Mouse (Mus musculus) embryonic fibroblast, embryonic 13.5 days (primary cell): ENCODE data around the gene Ier3.

Experiments used
- CTCF ChIP-seq: IDR thresholded peaks from 2 replicates; pipeline ENCODE4 v1.5.1; 2011; ENCODE audit warnings: mild to moderate bottlenecking, control low read depth, low read length, moderate library complexity, borderline replicate concordance; ENCODE audit not compliant: insufficient read depth
- POLR2A ChIP-seq: IDR thresholded peaks from 2 replicates; pipeline ENCODE4 v1.6.1; 2011; ENCODE audit warnings: low read depth, mild to moderate bottlenecking, control low read depth, low read length, moderate library complexity

DNA sequence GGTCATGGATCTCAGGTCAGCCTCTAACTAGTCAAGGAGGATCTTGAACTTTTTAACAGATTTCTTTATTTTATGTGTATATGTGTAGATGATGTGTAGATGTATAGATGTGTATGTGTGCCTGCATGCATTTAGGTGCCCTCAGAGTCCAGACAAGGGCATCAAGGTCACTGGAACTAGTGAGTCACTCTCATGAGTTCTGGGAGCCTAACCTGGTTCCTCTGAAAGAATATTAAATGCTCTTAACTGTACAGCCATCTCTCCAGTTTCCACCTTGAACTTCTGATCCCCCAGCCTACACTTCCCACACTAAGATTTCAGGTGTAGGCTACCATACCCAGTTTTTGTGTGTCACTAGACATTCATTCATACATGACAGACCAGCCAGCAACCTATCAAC is 34.0 kb upstream of the Ier3 start:
- TF ChIP-seq CTCF: no peak
- no peak for TF ChIP-seq POLR2A
